Mouse (Mus musculus) heart, postnatal 4 days (tissue): ENCODE data around the gene Phgr1. TPM values are rescaled to one million over a fixed set of nuclear protein-coding genes. Genes with fewer than 3 reads are reported as not detected.

ENCODE experiments used
- DNase-seq: peaks from one replicate; pipeline ENCODE4 v3.0.0; 2021
- total RNA-seq, 2 experiments: library from RNA; stranded (reverse); gene quantifications; 2 replicates each; pipeline ENCODE4 v1.2.3; 2021

Phgr1 gene
- total RNA-seq, 2 experiments from 2014 or later, result not detected

GRCm38 (mm10) chr2:118779504-118780480 lies 7.2 kb downstream of the Phgr1 start, which contains the start of gene Disp2:
TSS of gene Disp2 (plus strand) at chr2:118779719.
- DNase-seq, result peak; percentile 96

DNA sequence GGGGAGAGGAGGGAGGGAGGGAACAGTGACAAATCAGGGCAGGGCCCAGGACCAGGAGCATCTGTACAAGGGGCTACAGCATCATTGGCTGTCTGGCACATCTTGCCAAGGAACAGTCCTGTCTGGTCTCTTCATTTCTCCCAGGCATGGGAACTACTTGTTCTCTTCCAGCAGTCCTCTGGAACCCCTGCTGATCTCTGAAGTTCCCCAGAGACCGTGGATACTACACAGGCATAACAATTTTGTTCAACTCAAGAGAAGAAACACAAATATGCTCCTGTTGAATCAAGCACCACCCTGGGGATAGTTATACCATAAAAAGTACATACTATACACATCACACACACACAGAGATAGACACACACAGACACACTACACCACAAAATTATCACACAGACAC lies 8.5 kb downstream of the Phgr1 start:
- no peak for DNase-seq

GRCm38 (mm10) chr2:118782303-118782702 lies 9.7 kb downstream of the Phgr1 start:
- DNase-seq, result no peak

GRCm38 (mm10) chr2:118783093-118783492 lies 10.5 kb downstream of the Phgr1 start:
- DNase-seq, result no peak

GRCm38 (mm10) chr2:118783663-118784062 lies 11.1 kb downstream of the Phgr1 start:
- no peak for DNase-seq

- no peak for DNase-seq
Observed at GRCm38 (mm10) chr2:118786525-118786924, 14.0 kb downstream of the Phgr1 start.

- no peak for DNase-seq
Observed at GRCm38 (mm10) chr2:118789501-118789900, 16.9 kb downstream of the Phgr1 start.

DNA sequence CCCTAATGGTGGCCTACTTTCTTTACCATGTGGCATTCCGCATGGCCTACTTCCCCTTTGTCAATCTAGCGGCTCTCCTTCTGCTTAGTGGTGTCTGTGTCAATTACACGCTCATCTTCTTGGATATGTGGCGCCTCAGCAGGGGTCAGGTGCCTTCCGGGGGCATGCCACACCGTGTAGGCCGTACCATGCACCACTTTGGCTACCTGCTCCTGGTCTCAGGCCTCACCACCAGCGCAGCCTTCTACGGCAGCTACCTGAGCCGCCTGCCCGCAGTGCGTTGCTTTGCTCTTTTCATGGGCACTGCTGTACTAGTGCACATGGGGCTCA lies 17.6 kb downstream of the Phgr1 start:
- no peak for DNase-seq

- DNase-seq, result peak; percentile 76
Observed at GRCm38 (mm10) chr2:118790551-118791525, 18.3 kb downstream of the Phgr1 start.

DNA sequence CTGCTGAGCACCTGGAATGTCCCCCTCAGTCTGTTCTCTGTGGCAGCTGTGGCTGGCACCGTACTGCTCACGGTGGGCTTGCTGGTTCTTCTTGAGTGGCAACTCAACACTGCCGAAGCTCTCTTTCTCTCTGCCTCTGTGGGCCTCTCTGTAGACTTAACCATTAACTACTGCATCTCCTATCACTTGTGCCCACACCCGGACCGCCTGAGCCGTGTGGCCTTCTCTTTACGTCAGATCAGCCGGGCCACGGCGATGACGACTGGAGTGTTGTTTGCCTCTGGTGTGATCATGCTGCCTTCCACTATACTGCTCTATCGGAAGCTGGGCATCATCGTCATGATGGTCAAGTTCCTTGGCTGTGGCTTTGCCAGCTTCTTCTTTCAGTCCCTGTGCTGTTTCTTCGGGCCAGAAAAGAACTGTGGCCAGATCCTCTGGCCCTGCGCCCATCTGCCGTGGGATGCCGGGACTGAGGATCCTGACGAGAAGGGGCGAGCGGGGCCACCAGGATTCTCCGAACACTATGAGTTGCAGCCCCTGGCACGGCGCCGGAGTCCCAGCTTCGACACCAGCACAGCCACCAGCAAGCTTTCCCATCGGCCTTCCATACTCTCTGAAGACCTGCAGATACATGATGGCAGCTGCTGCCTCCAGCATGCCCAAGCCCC lies 19.2 kb downstream of the Phgr1 start:
- DNase-seq, result no peak

DNA sequence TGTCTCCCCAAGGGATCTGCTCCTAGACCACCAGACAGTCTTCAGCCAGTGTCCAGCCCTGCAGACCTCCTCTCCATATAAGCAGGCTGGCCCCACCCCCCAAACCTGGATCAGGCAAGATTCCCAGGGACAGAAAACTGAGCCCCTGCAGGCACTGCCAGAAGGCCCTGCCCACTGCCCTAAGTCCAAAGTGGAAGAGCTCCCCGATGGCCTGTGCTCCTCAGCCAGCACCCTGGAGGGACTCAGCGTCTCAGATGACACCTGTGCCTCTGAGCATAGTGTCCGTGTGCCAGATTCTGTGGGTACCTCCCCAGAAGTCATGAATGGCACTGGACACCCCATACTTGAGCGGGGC lies 19.7 kb downstream of the Phgr1 start:
- no peak for DNase-seq

- DNase-seq, result no peak
Observed at GRCm38 (mm10) chr2:118793636-118794035, 21.1 kb downstream of the Phgr1 start.

- DNase-seq, result no peak
Observed at GRCm38 (mm10) chr2:118802542-118803118, 30.1 kb downstream of the Phgr1 start.

GRCm38 (mm10) chr2:118804474-118804873 lies 31.9 kb downstream of the Phgr1 start:
- no peak for DNase-seq

DNA sequence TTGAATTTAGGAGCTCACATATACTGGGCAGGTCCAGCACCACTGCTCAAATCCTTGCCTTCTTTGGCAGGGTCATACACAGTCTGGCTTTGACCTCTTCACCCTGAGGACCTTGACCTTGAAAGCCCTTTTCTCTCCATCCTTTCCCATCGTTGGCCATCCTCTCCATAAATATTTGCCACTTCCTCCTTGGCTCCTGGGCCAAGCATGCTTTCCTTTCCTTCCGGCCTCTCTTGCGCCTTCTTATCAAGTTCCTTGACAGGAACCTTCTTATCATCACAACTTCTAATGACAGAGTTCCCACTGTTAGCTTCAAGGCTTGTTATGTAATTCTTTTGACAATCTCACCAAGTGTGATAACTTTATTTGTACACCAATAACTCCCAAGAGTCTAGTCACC lies 32.6 kb downstream of the Phgr1 start:
- DNase-seq, result no peak

- DNase-seq, result no peak
Observed at GRCm38 (mm10) chr2:118805756-118806155, 33.2 kb downstream of the Phgr1 start.

- peak; percentile 36 for DNase-seq
Observed at GRCm38 (mm10) chr2:118806860-118807259, 34.3 kb downstream of the Phgr1 start.

- no peak for DNase-seq
Observed at GRCm38 (mm10) chr2:118810861-118811260, 38.3 kb downstream of the Phgr1 start.

DNA sequence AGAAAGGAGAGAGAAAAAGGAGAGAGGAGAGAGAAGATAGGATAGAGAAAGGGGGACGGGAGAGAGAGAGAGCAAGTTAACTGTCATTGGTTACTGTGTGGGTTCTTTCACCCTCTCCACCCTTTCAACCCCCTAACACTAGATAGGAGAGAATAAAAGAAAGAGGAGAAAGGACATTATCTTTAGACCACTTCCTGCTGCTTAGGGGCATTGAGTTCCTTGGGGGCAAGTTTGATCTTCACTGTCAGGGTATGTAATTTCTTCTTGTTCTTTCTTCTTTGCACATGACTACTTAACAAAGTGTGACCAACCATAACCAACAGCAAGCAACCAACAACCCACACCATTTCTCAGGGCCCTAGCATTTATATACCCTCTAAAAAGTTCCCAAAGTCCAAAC lies 40.2 kb downstream of the Phgr1 start:
- no peak for DNase-seq

GRCm38 (mm10) chr2:118813981-118814836 lies 41.6 kb downstream of the Phgr1 start, which contains the start of gene Knstrn:
TSS of gene Knstrn (plus strand) at chr2:118814003.
- DNase-seq, result peak; percentile 90

DNA sequence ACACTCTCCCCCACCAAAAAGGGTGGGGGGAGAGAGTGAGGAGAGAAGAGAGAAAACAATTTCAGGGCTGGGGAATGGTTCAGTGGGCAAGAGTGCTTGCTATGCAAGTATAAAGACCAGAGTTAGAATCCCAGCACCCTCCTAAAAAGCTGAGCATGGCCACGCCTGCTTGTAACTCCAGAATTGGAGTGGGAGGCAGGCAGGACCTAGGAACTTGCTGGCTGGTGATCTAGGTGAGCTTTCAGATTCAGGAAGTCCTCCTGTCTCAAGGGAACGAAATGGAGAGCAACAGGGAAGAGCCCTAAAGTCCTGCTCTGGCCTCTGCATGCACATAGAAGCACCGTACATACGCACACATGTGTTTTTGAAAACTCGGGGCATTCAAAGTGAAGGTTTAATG lies 50.2 kb downstream of the Phgr1 start:
- DNase-seq, result no peak
